Mouse (Mus musculus) embryonic fibroblast, embryonic 13.5 days (primary cell): ENCODE measurements at regions not wholly inside any gene's neighbourhood (a gene's known extent, or its start where the extent isn't known, plus 50 kb on each side); places are given as distances from the start of the nearest gene placed in this dataset.

ENCODE experiments used
- CTCF ChIP-seq: IDR thresholded peaks from 2 replicates; pipeline ENCODE4 v1.5.1; 2011; ENCODE audit warnings: mild to moderate bottlenecking, control low read depth, low read length, moderate library complexity, borderline replicate concordance; ENCODE audit not compliant: insufficient read depth
- POLR2A ChIP-seq: IDR thresholded peaks from 2 replicates; pipeline ENCODE4 v1.6.1; 2011; ENCODE audit warnings: low read depth, mild to moderate bottlenecking, control low read depth, low read length, moderate library complexity

- TF ChIP-seq CTCF = no peak
- no peak for TF ChIP-seq POLR2A
Measured at GRCm38 (mm10) chr9:101795436-101795835, 66.2 kb upstream of the 9630041A04Rik start.
